Mouse (Mus musculus) myocyte (in vitro differentiated cells): ENCODE results near the gene Pid1.

Experiments used
- E2F4 ChIP-seq: IDR thresholded peaks from one replicate; pipeline ENCODE4 v1.6.1; 2011; ENCODE audit warnings: mild to moderate bottlenecking, control low read depth, moderate library complexity; ENCODE audit not compliant: insufficient read depth
- MAX ChIP-seq: IDR thresholded peaks from one replicate; pipeline ENCODE4 v1.6.1; 2011; ENCODE audit warnings: low read depth, mild to moderate bottlenecking, control low read depth
- POLR2A ChIP-seq: IDR thresholded peaks from one replicate; pipeline ENCODE4 v1.6.1; 2011; ENCODE audit warnings: low read depth, mild to moderate bottlenecking, control low read depth, moderate library complexity; ENCODE audit not compliant: insufficient read length
- TCF12 ChIP-seq: IDR thresholded peaks from one replicate; pipeline ENCODE4 v1.6.1; 2011; ENCODE audit warnings: mild to moderate bottlenecking, control low read depth; ENCODE audit not compliant: poor library complexity, insufficient read depth, severe bottlenecking
- TCF3 ChIP-seq: IDR thresholded peaks from one replicate; pipeline ENCODE4 v1.6.1; 2011; ENCODE audit warnings: low read depth, control low read depth; ENCODE audit not compliant: insufficient read length
- USF1 ChIP-seq: IDR thresholded peaks from one replicate; pipeline ENCODE4 v1.6.1; 2011; ENCODE audit warnings: low read depth, mild to moderate bottlenecking, control low read depth, moderate library complexity

DNA sequence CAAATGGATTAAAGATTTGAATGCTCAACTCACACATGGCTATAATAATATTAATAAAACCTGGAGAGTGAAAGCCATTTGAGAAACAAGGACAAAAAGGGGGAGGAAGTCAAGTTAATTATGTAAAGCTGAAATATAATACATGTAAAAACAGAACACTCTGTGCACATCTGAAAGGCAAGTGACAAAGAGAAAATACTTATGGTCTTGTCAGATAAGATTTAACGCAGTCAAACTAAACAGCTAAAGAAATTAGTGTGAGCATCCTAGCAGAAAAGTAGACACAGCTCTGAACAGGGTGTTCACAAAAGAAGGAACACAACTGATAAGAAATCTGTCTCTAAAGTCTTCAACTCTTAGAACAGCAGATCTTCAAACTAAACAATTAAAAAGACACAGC, 38.2 kb upstream of the Pid1 start:
- TF ChIP-seq MAX (no peak), TCF12 (no peak), USF1 (no peak), TCF3 (no peak), E2F4 (no peak), POLR2A (no peak)
